Mouse (Mus musculus) kidney, postnatal 0 days (tissue): Measurements from ENCODE around the gene Bag2. TPM values are rescaled to one million over a fixed set of nuclear protein-coding genes. Genes with fewer than 3 reads are reported as not detected.

Source experiments
- ATAC-seq: fragments of 200-750 bp; cut with Nextera tagmentation; replicated peaks from 2 replicates; pipeline ENCODE4 v1.8.0; 2017; ENCODE audit warnings: low read depth, moderate number of reproducible peaks, moderate TSS enrichment, moderate library complexity; ENCODE audit not compliant: low FRiP score
- DNase-seq: peaks from one replicate; pipeline ENCODE4 v3.0.0-alpha.2; 2016; ENCODE audit warnings: low spot score
- H3K27ac ChIP-seq: fragments of 300-500 bp; sonication (generic); 2 replicates; pipeline ENCODE4 v1.5.1; 2014; ENCODE audit warnings: mild to moderate bottlenecking
- H3K27me3 ChIP-seq: fragments of 300-500 bp; sonication (generic); 2 replicates; pipeline ENCODE4 v1.6.1; 2014; ENCODE audit warnings: low read length, mixed read lengths; ENCODE audit not compliant: insufficient read depth
- H3K36me3 ChIP-seq: fragments of 300-500 bp; sonication (generic); 2 replicates; pipeline ENCODE4 v1.6.1; 2014; ENCODE audit warnings: low read length, mixed read lengths; ENCODE audit not compliant: insufficient read depth
- H3K4me1 ChIP-seq: fragments of 300-500 bp; sonication (generic); replicated peaks from 2 replicates; pipeline ENCODE4 v1.6.1; 2014; ENCODE audit warnings: antibody characterized with exemption, low read length, mixed read lengths; ENCODE audit not compliant: insufficient read depth
- H3K4me2 ChIP-seq: fragments of 300-500 bp; sonication (generic); 2 replicates; pipeline ENCODE4 v1.6.1; 2014; ENCODE audit warnings: mild to moderate bottlenecking, low read length, moderate library complexity, mixed read lengths
- H3K4me3 ChIP-seq: fragments of 300-500 bp; sonication (generic); replicated peaks from 2 replicates; pipeline ENCODE4 v1.5.1; 2014; ENCODE audit warnings: low read depth, low read length
- H3K9ac ChIP-seq: fragments of 300-500 bp; sonication (generic); 2 replicates; pipeline ENCODE4 v1.6.1; 2014; ENCODE audit warnings: low read depth, low read length
- H3K9me3 ChIP-seq: fragments of 300-500 bp; sonication (generic); replicated peaks from 2 replicates; pipeline ENCODE4 v1.6.1; 2016; ENCODE audit warnings: low read length, inconsistent platforms, mixed read lengths
- CTCF ChIP-seq: IDR thresholded peaks from 2 replicates; pipeline ENCODE4 v1.5.1; 2016; ENCODE audit warnings: antibody characterized with exemption, low read depth, mild to moderate bottlenecking, moderate library complexity
- WGBS: fragments of 180-500 bp; shearing (Covaris S2); extraction: QIAGEN DNeasy Blood & Tissue Kit; methylation state at CpG from one replicate; pipeline ENCODE4 v1.1.7; 2014; 5-methylcytosine and 5-hydroxymethylcytosine counted together
- polyA plus RNA-seq: library from polyadenylated mRNA; unstranded; fragments of >200 nt; fragmentation: Nextera tagmentation; extraction: Ambion mirVana; gene quantifications from 2 replicates; pipeline ENCODE4 v1.2.1, GENCODE M21; 2015

Bag2 gene
- polyA plus RNA-seq, 1 experiment from 2014 or later: 76.9 TPM

DNA sequence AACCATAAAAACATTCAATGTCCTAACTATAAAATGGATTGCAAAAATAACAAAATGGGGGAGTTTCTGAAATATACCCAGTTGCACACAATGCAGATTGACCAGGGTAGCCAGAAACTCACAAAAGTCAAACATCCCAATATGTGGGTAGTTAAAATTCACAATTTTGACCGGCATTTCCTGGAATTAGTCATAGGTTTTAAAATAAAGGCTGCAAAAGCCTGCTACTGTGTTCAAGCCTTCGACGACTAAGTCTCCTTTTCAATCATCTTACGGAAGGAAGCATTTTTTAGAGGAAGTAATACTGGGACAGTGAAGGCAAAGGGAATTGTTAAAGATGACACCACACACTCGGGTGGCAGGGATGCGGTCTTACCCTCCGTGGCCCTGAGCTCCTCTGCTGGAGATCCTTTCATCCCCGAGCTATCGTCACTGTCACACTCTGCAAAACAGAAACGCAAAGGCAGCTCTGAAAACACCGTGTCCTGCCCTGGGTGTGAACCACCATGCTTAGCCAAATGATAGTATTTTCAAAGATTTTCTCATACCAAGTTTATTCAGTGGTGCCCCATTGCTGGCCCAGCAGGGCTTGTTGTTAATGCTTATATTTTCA, 8.0 kb upstream of the Bag2 start:
- Histone ChIP-seq H3K27me3 (no peaks in the 10 kb centered on the region), H3K4me2 (no peak overlapping the region), H3K27ac (no peak overlapping the region), H3K9ac (no peak overlapping the region), H3K4me1 (peaks cover 3% of the 10 kb centered on the region; the same call in 1 of the 2 replicates), H3K9me3 (no peaks in the 10 kb centered on the region), H3K36me3 (peaks cover 21% of the 10 kb centered on the region), H3K4me3 (no peak overlapping the region)
- WGBS: 89% methylated on average over 11 of the region's 11 CpGs
- no peak for TF ChIP-seq CTCF
- DNase-seq (no peak), ATAC-seq (no peak)

DNA sequence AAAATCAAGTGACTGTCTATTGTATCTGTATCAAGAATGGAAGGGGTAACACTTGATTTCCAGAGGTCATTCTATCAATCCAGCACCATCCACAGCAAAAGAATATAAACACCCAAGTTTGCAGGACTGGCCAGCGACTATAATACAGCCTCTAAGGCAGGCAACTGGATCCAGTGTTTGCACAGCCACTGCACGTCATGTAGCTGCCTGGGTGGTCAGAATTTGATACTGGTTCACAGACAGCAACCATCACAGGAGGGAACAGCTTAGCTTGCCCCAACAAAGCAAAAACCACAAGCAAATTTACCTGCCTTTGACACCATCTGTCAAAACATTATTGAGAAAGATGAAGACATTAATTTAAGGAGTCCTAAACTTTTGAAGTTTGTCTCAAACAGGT, 6.2 kb upstream of the Bag2 start:
- TF ChIP-seq CTCF: no peak
- H3K9me3 ChIP-seq: no peaks in the 10 kb centered on the region
- H3K4me2 ChIP-seq: no peak overlapping the region
- H3K4me3 ChIP-seq: no peak overlapping the region
- 43% methylated on average over 2 of the region's 2 CpGs for WGBS
- no peak for ATAC-seq
- 0 out of 2 replicates have a peak, but pooled peaks cover 12% of the 10 kb centered on the region for H3K36me3 ChIP-seq
- no peak overlapping the region for H3K9ac ChIP-seq
- H3K4me1 ChIP-seq: peaks cover 3% of the 10 kb centered on the region; the same call in 1 of the 2 replicates
- no peak overlapping the region for H3K27ac ChIP-seq
- DNase-seq: peak; percentile 50
- H3K27me3 ChIP-seq: no peaks in the 10 kb centered on the region

DNA sequence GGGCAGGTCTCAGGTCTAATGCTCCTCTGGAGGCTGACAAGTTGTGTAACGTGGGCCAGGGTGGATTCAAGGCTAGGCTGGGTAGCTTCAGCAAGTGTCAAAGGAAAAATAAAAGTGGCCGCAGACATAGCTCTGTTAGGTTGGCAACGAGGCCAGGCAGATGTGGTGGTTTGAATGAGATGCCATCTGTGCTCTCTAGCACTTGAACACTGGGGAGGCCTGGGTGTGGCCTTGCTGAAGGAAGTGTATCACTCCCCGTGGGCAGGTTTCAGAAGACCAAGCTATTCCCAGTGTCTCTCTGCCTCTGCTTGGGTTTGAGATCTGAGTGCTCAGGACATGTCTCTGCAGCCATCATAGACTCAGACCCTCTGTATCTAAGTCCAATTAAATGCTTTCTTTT, 893 bp upstream of the Bag2 start:
- DNase-seq: no peak
- Histone ChIP-seq H3K4me1 (peaks cover 4% of the 10 kb centered on the region; the same call in 1 of the 2 replicates), H3K36me3 (0 out of 2 replicates have a peak, but pooled peaks cover 12% of the 10 kb centered on the region), H3K27ac (no peak overlapping the region), H3K9me3 (no peaks in the 10 kb centered on the region), H3K4me2 (no peak overlapping the region), H3K9ac (no peak overlapping the region), H3K27me3 (no peaks in the 10 kb centered on the region), H3K4me3 (no peak overlapping the region)
- no peak for ATAC-seq
- 51% methylated on average over 4 of the region's 4 CpGs for WGBS
- no peak for TF ChIP-seq CTCF

DNA sequence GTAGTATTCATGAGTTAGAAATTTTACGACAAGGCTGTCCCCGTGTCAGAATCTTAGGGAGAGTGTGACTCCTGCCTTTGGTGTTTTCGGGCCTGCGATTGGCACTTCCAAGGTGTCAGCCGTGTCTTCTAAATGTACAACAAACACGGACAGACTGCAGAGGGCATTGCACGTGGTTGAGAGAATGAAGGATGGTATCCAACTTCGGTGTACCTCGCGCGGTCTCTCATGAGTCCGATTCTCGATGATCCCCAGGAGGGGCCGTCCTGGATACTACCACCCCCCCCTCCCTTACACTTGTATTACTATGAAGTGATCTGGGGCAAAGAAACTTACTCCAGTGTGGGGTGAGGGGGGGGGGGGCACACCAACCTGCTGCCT, 572 bp downstream of the Bag2 start:
- Histone ChIP-seq H3K4me2 (peak overlapping the region; percentile 79), H3K4me1 (peaks cover 4% of the 10 kb centered on the region; the same call in 1 of the 2 replicates), H3K36me3 (0 out of 2 replicates have a peak, but pooled peaks cover 8% of the 10 kb centered on the region), H3K9ac (peak overlapping the region; percentile 75), H3K4me3 (peak overlapping the region; percentile 60), H3K27me3 (no peaks in the 10 kb centered on the region), H3K9me3 (no peaks in the 10 kb centered on the region), H3K27ac (peak overlapping the region; percentile 88)
- WGBS: under 1% methylated on average over 14 of the region's 14 CpGs
- TF ChIP-seq CTCF: no peak
- peak; percentile 39 for DNase-seq
- peak; percentile 21 for ATAC-seq

DNA sequence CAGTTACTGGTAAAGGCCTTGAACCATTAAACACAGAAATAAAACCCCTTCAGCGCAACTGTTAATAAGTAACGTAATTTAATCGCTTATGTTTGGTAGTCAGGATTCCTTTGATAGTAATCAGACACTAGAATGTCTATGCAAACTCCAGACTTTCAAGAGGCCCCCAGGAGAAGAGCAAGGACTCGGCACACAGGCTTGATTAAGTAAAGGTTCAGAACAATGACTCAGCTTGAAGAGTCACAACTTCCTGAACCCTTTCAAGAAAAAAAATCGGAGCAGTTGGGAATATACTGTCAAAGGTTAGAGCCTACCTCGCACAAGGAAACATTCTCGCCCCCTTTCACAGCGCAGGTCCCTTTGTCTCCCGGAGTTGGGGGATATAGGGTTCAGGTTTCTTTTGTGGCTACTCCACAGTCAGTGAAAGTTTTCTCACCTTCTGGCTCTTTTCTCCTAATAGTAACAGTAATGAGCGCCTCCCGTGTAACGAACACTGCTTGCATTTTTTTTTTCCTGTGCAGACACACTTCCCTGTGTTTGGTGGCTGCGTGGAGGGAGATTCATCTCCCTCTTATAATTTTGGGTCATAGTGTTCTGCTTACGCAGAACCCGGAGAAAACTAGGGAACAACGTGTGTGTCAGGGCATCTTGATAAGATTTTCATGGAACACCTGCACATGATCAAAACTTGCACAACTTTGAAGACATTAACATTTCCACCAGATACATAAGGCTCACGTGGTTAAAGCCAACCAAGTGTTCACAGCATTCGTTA, 1.1 kb downstream of the Bag2 start:
- WGBS: 11% methylated on average over 18 of the region's 18 CpGs
- peaks cover 4% of the 10 kb centered on the region; the same call in 1 of the 2 replicates for H3K4me1 ChIP-seq
- H3K4me3 ChIP-seq: peak overlapping the region; percentile 60
- ATAC-seq (no peak), DNase-seq (peak; percentile 39)
- H3K27me3 ChIP-seq: no peaks in the 10 kb centered on the region
- H3K36me3 ChIP-seq: 0 out of 2 replicates have a peak, but pooled peaks cover 5% of the 10 kb centered on the region
- no peak for TF ChIP-seq CTCF
- peak overlapping the region; percentile 88 for H3K27ac ChIP-seq
- peak overlapping the region; percentile 79 for H3K4me2 ChIP-seq
- no peaks in the 10 kb centered on the region for H3K9me3 ChIP-seq
- peak overlapping the region; percentile 75; the same call in 1 of the 2 replicates for H3K9ac ChIP-seq

DNA sequence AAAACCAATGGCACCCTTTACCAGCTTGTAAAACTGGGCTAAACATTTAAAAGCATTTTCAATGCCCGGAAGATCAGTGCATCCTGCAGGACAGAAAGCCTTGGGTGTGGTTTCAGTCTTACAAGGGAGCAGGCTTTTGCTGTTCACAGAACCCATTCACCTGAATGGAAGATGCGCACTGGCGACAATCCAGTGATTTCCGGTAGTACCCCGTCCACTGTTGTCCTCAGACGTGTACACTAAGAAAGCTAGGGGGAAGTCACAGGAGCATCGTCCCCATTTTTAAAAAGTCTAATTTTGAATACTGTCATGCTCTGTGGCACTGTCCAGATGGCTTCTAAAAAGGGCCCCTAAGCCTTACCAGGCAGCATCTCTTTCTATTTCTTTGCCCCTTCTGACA, 1.8 kb downstream of the Bag2 start:
- TF ChIP-seq CTCF: no peak
- DNase-seq (no peak), ATAC-seq (no peak)
- Histone ChIP-seq H3K27ac (peak overlapping the region; percentile 88; the same call in 1 of the 2 replicates), H3K4me3 (no peak overlapping the region), H3K4me1 (peaks cover 4% of the 10 kb centered on the region; the same call in 1 of the 2 replicates), H3K9me3 (no peaks in the 10 kb centered on the region), H3K27me3 (no peaks in the 10 kb centered on the region), H3K36me3 (0 out of 2 replicates have a peak, but pooled peaks cover 5% of the 10 kb centered on the region), H3K4me2 (peak overlapping the region; percentile 79), H3K9ac (no peak overlapping the region)
- WGBS: 66% methylated on average over 7 of the region's 7 CpGs
